Mouse (Mus musculus) MEL (cell line): ENCODE measurements around the gene Cdc20. TPM values are rescaled to one million over a fixed set of nuclear protein-coding genes. Genes with fewer than 3 reads are reported as not detected.

Experiments used
- DNase-seq: peaks from one replicate; pipeline ENCODE4 v3.0.0; 2011; ENCODE audit warnings: low read depth, low spot score
- H3K27ac ChIP-seq: 2 replicates; pipeline ENCODE4 v1.5.1; 2012; ENCODE audit warnings: low read depth, mild to moderate bottlenecking, control low read depth, low read length, moderate library complexity; ENCODE audit not compliant: control insufficient read depth
- H3K27me3 ChIP-seq, 2 experiments: fragments of 150-350 bp in 1 of 2; sonication (generic) in 1 of 2; 2 replicates each; pipeline ENCODE4 v1.6.1; 2012; ENCODE audit warnings: low read length in 2 of 2, mild to moderate bottlenecking in 2 of 2, improper control_type of control experiment in 1 of 2, moderate library complexity in 1 of 2; ENCODE audit not compliant: insufficient read depth in 2 of 2, control insufficient read depth in 1 of 2
- H3K36me3 ChIP-seq, 2 experiments: 2 replicates each; pipeline ENCODE4 v1.6.1; 2012 to 2014; ENCODE audit warnings: low read length in 2 of 2, improper control_type of control experiment in 1 of 2, inconsistent platforms in 1 of 2, mild to moderate bottlenecking in 1 of 2; ENCODE audit not compliant: insufficient read depth in 2 of 2, control insufficient read depth in 1 of 2
- H3K4me1 ChIP-seq, 2 experiments: fragments of 150-350 bp in 1 of 2; sonication (generic) in 1 of 2; 2 replicates each; pipeline ENCODE4 v1.6.1; 2012; ENCODE audit warnings: low read length in 2 of 2, improper control_type of control experiment in 1 of 2, mild to moderate bottlenecking in 1 of 2; ENCODE audit not compliant: insufficient read depth in 2 of 2, control insufficient read depth in 1 of 2
- H3K4me3 ChIP-seq, 2 experiments: fragments of 150-350 bp in 1 of 2; sonication (generic) in 1 of 2; 2 replicates each; pipeline ENCODE4 v1.5.1; 2012; ENCODE audit warnings: low read depth in 2 of 2, low read length in 2 of 2, mild to moderate bottlenecking in 2 of 2, moderate library complexity in 2 of 2, control low read depth in 1 of 2, improper control_type of control experiment in 1 of 2; ENCODE audit not compliant: control insufficient read depth in 1 of 2, insufficient read depth in 1 of 2
- H3K79me2 ChIP-seq: 2 replicates; pipeline ENCODE4 v1.6.1; 2012; ENCODE audit warnings: mild to moderate bottlenecking, low read length, moderate library complexity; ENCODE audit not compliant: control insufficient read depth, poor library complexity, insufficient read depth
- H3K9ac ChIP-seq: 2 replicates; pipeline ENCODE4 v1.6.1; 2012; ENCODE audit warnings: low read depth, mild to moderate bottlenecking, control low read depth, low read length, moderate library complexity; ENCODE audit not compliant: control insufficient read depth, poor library complexity, severe bottlenecking
- H3K9me3 ChIP-seq: fragments of 150-350 bp; sonication (generic); replicated peaks from 2 replicates; pipeline ENCODE4 v1.6.1; 2012; ENCODE audit warnings: mild to moderate bottlenecking, low read length, improper control_type of control experiment, moderate library complexity; ENCODE audit not compliant: insufficient read depth
- BHLHE40 ChIP-seq: IDR thresholded peaks from 2 replicates; pipeline ENCODE4 v1.6.1; 2012; ENCODE audit warnings: low read depth, mild to moderate bottlenecking, inconsistent platforms, low read length, improper control_type of control experiment, borderline replicate concordance
- CHD1 ChIP-seq: IDR thresholded peaks from 2 replicates; pipeline ENCODE4 v1.6.1; 2012; ENCODE audit warnings: low read depth, mild to moderate bottlenecking, inconsistent platforms, low read length, improper control_type of control experiment
- CHD2 ChIP-seq: IDR thresholded peaks from 2 replicates; pipeline ENCODE4 v1.6.1; 2011; ENCODE audit warnings: low read length, improper control_type of control experiment
- E2F4 ChIP-seq: IDR thresholded peaks from 2 replicates; pipeline ENCODE4 v1.6.1; 2011; ENCODE audit warnings: low read depth, low read length, improper control_type of control experiment, borderline replicate concordance
- ETS1 ChIP-seq: IDR thresholded peaks from 2 replicates; pipeline ENCODE4 v1.6.1; 2012; ENCODE audit warnings: low read depth, mild to moderate bottlenecking, inconsistent platforms, low read length, improper control_type of control experiment, moderate library complexity
- GABPA ChIP-seq: IDR thresholded peaks from 2 replicates; pipeline ENCODE4 v1.6.1; 2012; ENCODE audit warnings: low read depth, mild to moderate bottlenecking, inconsistent platforms, low read length, improper control_type of control experiment, moderate library complexity
- GATA1 ChIP-seq: IDR thresholded peaks from 2 replicates; pipeline ENCODE4 v1.6.1; 2011; ENCODE audit warnings: low read depth, low read length, improper control_type of control experiment
- HCFC1 ChIP-seq: IDR thresholded peaks from 2 replicates; pipeline ENCODE4 v1.6.1; 2012; ENCODE audit warnings: low read depth, mild to moderate bottlenecking, inconsistent platforms, low read length, improper control_type of control experiment, moderate library complexity
- MAFK ChIP-seq: IDR thresholded peaks from 2 replicates; pipeline ENCODE4 v1.6.1; 2011; ENCODE audit warnings: low read depth, mild to moderate bottlenecking, low read length, improper control_type of control experiment, borderline replicate concordance
- MAX ChIP-seq: IDR thresholded peaks from 2 replicates; pipeline ENCODE4 v1.6.1; 2011; ENCODE audit warnings: low read length, improper control_type of control experiment
- MAZ ChIP-seq: IDR thresholded peaks from 2 replicates; pipeline ENCODE4 v1.6.1; 2012; ENCODE audit warnings: low read depth, mild to moderate bottlenecking, inconsistent platforms, low read length, improper control_type of control experiment
- MEF2A ChIP-seq: IDR thresholded peaks from 2 replicates; pipeline ENCODE4 v1.6.1; 2014; ENCODE audit warnings: low read depth, mild to moderate bottlenecking, inconsistent platforms, low read length, improper control_type of control experiment; ENCODE audit not compliant: poor library complexity, insufficient replicate concordance, severe bottlenecking; ENCODE audit errors: extremely low read depth
- MXI1 ChIP-seq: IDR thresholded peaks from 2 replicates; pipeline ENCODE4 v1.6.1; 2011; ENCODE audit warnings: mild to moderate bottlenecking, low read depth, low read length, improper control_type of control experiment
- MYB ChIP-seq: IDR thresholded peaks from 2 replicates; pipeline ENCODE4 v1.6.1; 2011; ENCODE audit warnings: mild to moderate bottlenecking, low read depth, low read length, improper control_type of control experiment
- NELFE ChIP-seq: IDR thresholded peaks from 2 replicates; pipeline ENCODE4 v1.6.1; 2011; ENCODE audit warnings: low read depth, low read length, improper control_type of control experiment
- NRF1 ChIP-seq: IDR thresholded peaks from 2 replicates; pipeline ENCODE4 v1.6.1; 2014; ENCODE audit warnings: low read depth, mild to moderate bottlenecking, inconsistent platforms, low read length, improper control_type of control experiment, moderate library complexity; ENCODE audit not compliant: poor library complexity, insufficient read depth, severe bottlenecking
- POLR2A ChIP-seq, 2 experiments: IDR thresholded peaks; 2 replicates each; pipeline ENCODE4 v1.6.1; 2011 to 2012; ENCODE audit warnings: low read length in 2 of 2, mild to moderate bottlenecking in 2 of 2, control low read depth in 1 of 2, improper control_type of control experiment in 1 of 2, low read depth in 1 of 2, moderate library complexity in 1 of 2; ENCODE audit not compliant: control insufficient read depth in 1 of 2, insufficient read depth in 1 of 2, poor library complexity in 1 of 2
- POLR2AphosphoS2 ChIP-seq: IDR thresholded peaks from 2 replicates; pipeline ENCODE4 v1.6.1; 2011; ENCODE audit warnings: low read length, improper control_type of control experiment
- RAD21 ChIP-seq: IDR thresholded peaks from 2 replicates; pipeline ENCODE4 v1.6.1; 2011; ENCODE audit warnings: mild to moderate bottlenecking, low read depth, low read length, improper control_type of control experiment
- RCOR1 ChIP-seq: IDR thresholded peaks from 2 replicates; pipeline ENCODE4 v1.6.1; 2012; ENCODE audit warnings: low read depth, mild to moderate bottlenecking, inconsistent platforms, low read length, improper control_type of control experiment
- SIN3A ChIP-seq: IDR thresholded peaks from 2 replicates; pipeline ENCODE4 v1.6.1; 2012; ENCODE audit warnings: low read length, improper control_type of control experiment, inconsistent platforms
- TBP ChIP-seq: IDR thresholded peaks from 2 replicates; pipeline ENCODE4 v1.8.0; 2011; ENCODE audit warnings: low read depth, low read length, improper control_type of control experiment
- TCF12 ChIP-seq: IDR thresholded peaks from 2 replicates; pipeline ENCODE4 v1.6.1; 2014; ENCODE audit warnings: low read depth, mild to moderate bottlenecking, inconsistent platforms, low read length, improper control_type of control experiment, moderate library complexity
- UBTF ChIP-seq: IDR thresholded peaks from 2 replicates; pipeline ENCODE4 v1.6.1; 2012; ENCODE audit warnings: low read depth, mild to moderate bottlenecking, inconsistent platforms, low read length, improper control_type of control experiment, moderate library complexity, borderline replicate concordance; ENCODE audit not compliant: insufficient read depth
- USF2 ChIP-seq, 2 experiments: IDR thresholded peaks; 2 replicates each; pipeline ENCODE4 v1.6.1; 2011 to 2012; ENCODE audit warnings: improper control_type of control experiment in 2 of 2, low read length in 2 of 2, borderline replicate concordance in 1 of 2, inconsistent platforms in 1 of 2, low read depth in 1 of 2, mild to moderate bottlenecking in 1 of 2; ENCODE audit not compliant: insufficient read depth in 1 of 2
- ZC3H11A ChIP-seq: IDR thresholded peaks from 2 replicates; pipeline ENCODE4 v1.6.1; 2012; ENCODE audit warnings: low read depth, mild to moderate bottlenecking, inconsistent platforms, low read length, improper control_type of control experiment
- ZMIZ1 ChIP-seq: IDR thresholded peaks from 2 replicates; pipeline ENCODE4 v1.6.1; 2012; ENCODE audit warnings: low read depth, mild to moderate bottlenecking, inconsistent platforms, low read length, improper control_type of control experiment, moderate library complexity
- ZNF384 ChIP-seq: IDR thresholded peaks from 2 replicates; pipeline ENCODE4 v1.6.1; 2012; ENCODE audit warnings: low read depth, mild to moderate bottlenecking, inconsistent platforms, low read length, improper control_type of control experiment
- polyA plus RNA-seq, 2 experiments: library from polyadenylated mRNA; stranded (reverse) in 1 of 2; unstranded in 1 of 2; fragments of >175 nt in 1 of 2; fragments of >200 nt in 1 of 2; gene quantifications; 2 replicates each; pipeline versions ENCODE4 v1.2.1 to v1.2.4; 2012; ENCODE audit warnings: low replicate concordance in 2 of 2, low read depth in 1 of 2; ENCODE audit not compliant: insufficient read length in 2 of 2, insufficient read depth in 1 of 2, missing spikeins in 1 of 2
- total RNA-seq: library from RNA; depleted of rRNA; stranded (reverse); fragments of 300-350 nt; gene quantifications from 2 replicates; pipeline ENCODE4 v1.2.3, GENCODE M21; 2012

The Cdc20 gene
- total and polyA plus RNA-seq, 3 experiments, result 189 to 247 TPM; not detected in 1

- Histone ChIP-seq H3K36me3 (peaks cover 8 to 13% of the 10 kb centered on the region in 2 experiments), H3K27me3 (no peaks in the 10 kb centered on the region), H3K9me3 (no peaks in the 10 kb centered on the region), H3K79me2 (peaks cover 18% of the 10 kb centered on the region), H3K27ac (no peak overlapping the region), H3K4me1 (peaks cover 4 to 17% of the 10 kb centered on the region in 2 experiments; a peak in 3 of 4 replicates), H3K9ac (no peak overlapping the region), H3K4me3 (no peak overlapping the region)
- TF ChIP-seq ZMIZ1 (no peak), RCOR1 (no peak), GATA1 (no peak), MAFK (no peak), CHD2 (no peak), POLR2AphosphoS2 (no peak), E2F4 (no peak), NRF1 (no peak), TBP (no peak), NELFE (no peak), ZNF384 (no peak), MAZ (no peak), RAD21 (no peak), GABPA (no peak), MEF2A (no peak), UBTF (no peak), MYB (no peak), ZC3H11A (no peak)
- DNase-seq, result no peak
Observed at GRCm38 (mm10) chr4:118410871-118411270, 26.3 kb downstream of the Cdc20 start.

DNA sequence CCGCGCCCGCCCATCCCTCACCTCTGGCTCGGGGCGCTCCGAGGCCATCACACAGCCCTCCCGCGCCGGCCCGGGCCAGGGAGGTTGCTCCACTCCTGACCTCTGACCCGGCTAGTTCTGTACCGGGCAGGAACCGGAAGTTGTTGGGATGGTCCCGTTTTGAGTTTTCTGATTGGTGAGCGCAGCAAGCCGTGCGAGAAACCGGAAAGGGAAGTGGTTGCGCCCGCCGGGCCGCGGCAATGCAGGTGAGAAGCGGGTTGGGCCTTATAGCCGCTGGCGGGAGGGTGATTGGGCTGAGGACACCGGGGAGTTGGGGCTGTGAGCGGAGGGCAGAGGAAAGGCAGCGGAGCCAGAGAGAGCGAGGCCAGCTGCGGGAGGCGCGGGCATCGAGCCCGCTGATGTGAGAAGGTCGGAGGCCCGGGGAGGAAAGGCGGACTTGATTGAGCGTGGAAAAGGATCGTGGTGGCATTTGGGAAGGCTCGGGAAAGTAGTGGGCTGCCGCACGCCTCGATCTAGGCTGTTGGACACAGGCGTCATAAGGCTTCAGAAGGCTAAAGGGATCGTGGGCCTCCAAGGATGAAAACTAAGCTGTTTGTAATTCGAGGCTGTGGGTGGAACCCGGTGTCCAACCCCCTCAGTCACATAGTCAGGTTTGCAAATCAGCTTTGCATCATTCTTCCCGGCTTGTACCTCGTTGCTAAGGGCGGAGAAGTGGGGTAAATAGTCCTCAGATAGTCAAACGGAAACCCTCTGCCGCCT, 27.8 kb downstream of the Cdc20 start, which contains the start of the genes Szt2 and Med8:
Gene Szt2, minus strand, starts transcription at position 132 of the 759 bp plus-strand sequence.
Gene Med8, plus strand, starts transcription at position 196 of the 759 bp plus-strand sequence.
- Histone ChIP-seq H3K9me3 (no peaks in the 10 kb centered on the region), H3K79me2 (peaks cover 18% of the 10 kb centered on the region), H3K4me3 (peak within 1 kb of the TSS; percentile 75 to 79)
- TF ChIP-seq MAX (no peak; the same call in 1 of the 2 replicates), MXI1 (peak; percentile 66; the same call in 1 of the 2 replicates), POLR2A (IDR thresholded peaks at IDR 0.05; ENCODE audit: control insufficient read depth in 1 of 2, insufficient read depth in 1 of 2, low read depth in 1 of 2, low read length in 2 of 2, poor library complexity in 1 of 2) (peak; percentile 64 to 91; a peak in 3 of 4 replicates), RAD21 (no peak), MEF2A (no peak), CHD1 (no peak), ETS1 (peak; percentile 37; the same call in 1 of the 2 replicates), USF2 (IDR thresholded peaks at IDR 0.05; ENCODE audit: borderline replicate concordance in 1 of 2, insufficient read depth in 1 of 2, low read depth in 1 of 2, low read length in 2 of 2) (no peak), HCFC1 (peak; percentile 92), SIN3A (peak; percentile 80), BHLHE40 (no peak), E2F4 (no peak), MAFK (no peak), POLR2AphosphoS2 (0 out of 2 replicates have a peak, but pooled peaks have one; percentile 56), CHD2 (peak; percentile 65), MYB (no peak), GATA1 (no peak), UBTF (no peak), TCF12 (no peak; the same call in none of the 2 replicates)

More for the DNA sequence above, 27.8 kb downstream of the Cdc20 start, which contains the start of the genes Szt2 and Med8:
- no peaks in the 10 kb centered on the region for H3K27me3 ChIP-seq
- DNase-seq, result peak; percentile 95
- peaks cover 2 to 13% of the 10 kb centered on the region in 2 experiments for H3K36me3 ChIP-seq
- H3K9ac ChIP-seq, result peak within 1 kb of the TSS; percentile 83
- peak within 1 kb of the TSS; percentile 55 for H3K27ac ChIP-seq
- H3K4me1 ChIP-seq, result peaks cover 4 to 17% of the 10 kb centered on the region in 2 experiments; a peak in 3 of 4 replicates
